Mouse (Mus musculus) embryonic fibroblast, embryonic 13.5 days (primary cell): ENCODE data around the gene Olfr688. TPM values are rescaled to one million over a fixed set of nuclear protein-coding genes. Genes with fewer than 3 reads are reported as not detected.

Experiments used
- H3K27ac ChIP-seq: 2 replicates; pipeline ENCODE4 v1.5.1; 2012; ENCODE audit warnings: low read length, control low read depth, inconsistent platforms; ENCODE audit not compliant: insufficient read depth
- H3K4me1 ChIP-seq: 2 replicates; pipeline ENCODE4 v1.6.1; 2011; ENCODE audit warnings: low read length; ENCODE audit not compliant: control insufficient read depth, insufficient read depth
- H3K4me3 ChIP-seq: 2 replicates; pipeline ENCODE4 v1.5.1; 2011; ENCODE audit warnings: mild to moderate bottlenecking, control low read depth, low read length; ENCODE audit not compliant: insufficient read depth
- CTCF ChIP-seq: IDR thresholded peaks from 2 replicates; pipeline ENCODE4 v1.5.1; 2011; ENCODE audit warnings: mild to moderate bottlenecking, control low read depth, low read length, moderate library complexity, borderline replicate concordance; ENCODE audit not compliant: insufficient read depth
- POLR2A ChIP-seq: IDR thresholded peaks from 2 replicates; pipeline ENCODE4 v1.6.1; 2011; ENCODE audit warnings: low read depth, mild to moderate bottlenecking, control low read depth, low read length, moderate library complexity
- polyA plus RNA-seq: library from polyadenylated mRNA; stranded (reverse); fragments of >200 nt; gene quantifications from 2 replicates; pipeline ENCODE4 v1.2.4, GENCODE M21; 2011; ENCODE audit warnings: low read depth; ENCODE audit not compliant: missing spikeins, insufficient read length

Gene Olfr688
- polyA plus RNA-seq: not detected in 2 replicates

DNA sequence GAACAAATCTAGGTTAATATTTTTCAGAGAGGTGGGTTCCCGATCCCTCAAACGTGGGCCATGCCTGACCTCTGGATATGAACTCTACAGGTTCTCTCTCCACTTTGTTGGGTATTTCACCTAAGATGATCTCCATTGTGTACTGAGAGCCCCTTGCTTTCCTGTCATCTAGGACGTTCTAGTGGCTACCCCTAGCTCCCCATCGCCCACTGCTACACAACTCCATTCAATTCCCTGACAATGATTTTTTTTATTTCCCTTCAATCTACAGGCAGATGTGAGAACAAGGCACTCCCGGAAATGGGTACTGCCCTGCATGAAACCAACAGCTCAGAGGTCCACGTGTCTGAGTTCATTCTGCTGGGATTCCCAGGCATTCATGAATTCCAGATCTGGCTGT, at the start of gene Olfr688:
Gene Olfr688 (plus strand): TSS at position 301 of the 400 bp plus-strand sequence.
- no peak for TF ChIP-seq POLR2A
- no peak for TF ChIP-seq CTCF
- Histone ChIP-seq H3K4me3 (no peak within 1 kb of the TSS), H3K27ac (no peak within 1 kb of the TSS), H3K4me1 (no peaks in the 10 kb centered on the region)

DNA sequence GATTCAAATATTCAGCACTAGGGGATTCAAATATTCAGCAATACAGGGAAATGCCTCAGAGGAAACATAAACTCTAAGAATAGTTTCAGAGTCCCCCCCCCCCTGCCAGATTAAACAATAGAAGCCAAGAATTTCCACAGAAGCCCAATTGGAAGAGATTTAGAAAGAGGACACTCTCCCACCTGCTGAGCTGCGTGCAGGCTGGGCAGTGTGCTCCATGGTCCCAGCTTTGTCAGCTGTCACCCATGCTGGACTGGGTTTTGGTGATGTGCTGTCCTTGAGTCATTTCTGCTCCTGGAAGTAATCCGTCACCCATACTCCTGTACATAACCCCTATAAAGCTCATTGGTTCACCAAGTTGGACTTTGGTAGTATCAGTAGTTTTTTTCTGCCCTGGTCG, 40.2 kb upstream of the Olfr688 start:
- Histone ChIP-seq H3K4me3 (no peak overlapping the region), H3K4me1 (no peaks in the 10 kb centered on the region), H3K27ac (no peak overlapping the region)
- TF ChIP-seq CTCF: no peak
- no peak for TF ChIP-seq POLR2A

DNA sequence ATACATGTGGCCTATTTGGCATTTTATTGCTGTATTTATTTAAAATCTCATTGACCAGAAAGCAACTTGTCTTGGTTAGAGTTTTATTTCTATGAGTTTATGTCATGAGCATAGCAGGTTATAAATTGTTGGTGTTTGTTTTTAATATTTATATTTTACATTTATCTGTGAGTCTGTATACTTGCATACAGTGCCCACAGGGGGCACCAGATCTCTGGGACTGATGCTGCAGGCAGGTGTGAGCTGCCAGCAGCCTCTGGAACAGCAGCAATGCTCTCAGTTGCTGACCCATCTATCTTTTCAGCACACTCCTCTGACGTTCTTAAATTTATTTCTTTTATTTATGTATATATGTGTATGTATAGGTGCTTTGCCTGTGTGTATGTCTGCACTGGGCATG, 39.7 kb upstream of the Olfr688 start:
- TF ChIP-seq POLR2A (no peak), CTCF (no peak)
- H3K4me3 ChIP-seq: no peak overlapping the region
- no peaks in the 10 kb centered on the region for H3K4me1 ChIP-seq
- no peak overlapping the region for H3K27ac ChIP-seq

DNA sequence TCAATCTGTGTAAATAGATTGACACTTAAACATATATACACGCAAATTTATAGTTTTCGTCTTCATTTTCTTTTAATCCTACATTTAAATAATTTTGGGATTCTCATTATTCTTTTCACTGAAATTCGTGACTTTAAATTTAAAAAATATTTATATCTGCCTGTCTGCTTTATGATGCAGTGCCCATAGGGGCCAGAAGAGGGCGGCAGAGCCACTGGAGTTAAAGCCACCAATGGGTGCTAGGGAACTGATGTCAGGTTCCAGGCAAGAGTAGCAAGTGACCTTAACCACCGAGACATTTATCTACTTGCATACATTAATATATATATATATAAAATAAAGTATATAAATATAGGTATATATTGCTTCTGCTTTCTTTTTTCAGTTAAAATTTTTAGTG, 31.2 kb upstream of the Olfr688 start:
- Histone ChIP-seq H3K4me3 (no peak overlapping the region), H3K27ac (no peak overlapping the region), H3K4me1 (no peaks in the 10 kb centered on the region)
- TF ChIP-seq CTCF: no peak
- no peak for TF ChIP-seq POLR2A

DNA sequence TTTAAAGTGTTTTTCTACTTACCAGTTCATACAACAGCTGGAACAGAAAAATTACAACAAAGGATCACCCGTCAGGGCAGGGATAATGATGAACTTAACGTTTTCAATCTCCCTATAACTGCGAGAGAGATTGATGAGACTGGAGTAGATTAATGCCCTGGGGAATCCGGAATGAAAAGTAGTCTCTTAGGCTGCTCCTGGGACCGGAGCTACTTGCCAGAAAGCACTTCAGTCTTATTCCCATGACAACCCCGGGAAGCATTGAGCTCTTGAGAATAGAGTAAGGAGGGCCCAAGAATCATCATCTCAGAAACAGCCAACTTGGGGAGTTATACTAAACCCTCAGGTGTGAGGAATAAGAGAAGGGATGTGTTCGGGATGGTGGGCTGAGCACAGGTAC, 15.5 kb upstream of the Olfr688 start:
- no peak overlapping the region for H3K27ac ChIP-seq
- H3K4me3 ChIP-seq: no peak overlapping the region
- H3K4me1 ChIP-seq: no peaks in the 10 kb centered on the region
- TF ChIP-seq POLR2A (no peak), CTCF (no peak)

DNA sequence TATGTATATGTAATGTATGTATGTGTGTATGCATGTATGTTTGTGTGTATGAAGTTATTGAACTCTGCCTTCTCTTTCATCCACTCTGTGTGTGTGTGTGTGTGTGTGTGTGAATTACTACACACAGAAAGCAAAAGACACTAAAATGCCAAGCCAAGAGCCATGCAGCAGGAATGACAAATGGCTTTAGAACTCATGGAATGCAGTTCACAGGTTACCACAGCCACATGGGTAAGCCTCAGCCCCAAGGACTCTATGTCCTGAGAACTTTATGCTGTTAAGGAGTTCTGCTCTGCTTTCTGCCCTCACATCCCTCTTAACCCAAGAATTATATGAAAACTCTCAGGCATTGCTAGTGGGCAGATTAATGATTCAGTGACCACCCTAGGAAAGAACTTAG, 2.2 kb downstream of the Olfr688 start:
- Histone ChIP-seq H3K4me1 (no peaks in the 10 kb centered on the region), H3K4me3 (no peak overlapping the region), H3K27ac (no peak overlapping the region)
- TF ChIP-seq CTCF (no peak), POLR2A (no peak)

DNA sequence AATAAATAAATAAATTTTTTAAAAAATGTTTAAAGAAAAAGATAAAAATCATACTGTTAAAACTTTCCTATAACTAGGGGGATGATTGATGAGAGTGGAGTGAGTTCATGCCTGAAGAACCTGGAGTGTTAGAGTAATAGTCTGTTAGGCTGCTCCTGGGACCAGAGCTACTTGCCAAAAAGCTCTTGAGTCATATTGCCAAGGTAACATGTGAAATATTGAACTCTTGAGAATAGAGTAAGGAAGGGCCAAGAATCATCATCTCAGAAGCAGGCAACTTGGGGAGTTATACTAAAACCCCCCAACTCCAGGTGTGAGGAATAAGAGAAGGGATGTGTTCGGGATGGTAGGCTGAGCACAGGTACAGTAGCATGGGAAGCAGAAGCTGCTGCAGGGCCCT, 23.0 kb downstream of the Olfr688 start, which contains the start of gene Olfr689:
Gene Olfr689 (plus strand): TSS at position 301 of the 400 bp plus-strand sequence.
- Histone ChIP-seq H3K4me1 (no peaks in the 10 kb centered on the region), H3K4me3 (no peak within 1 kb of the TSS), H3K27ac (no peak within 1 kb of the TSS)
- no peak for TF ChIP-seq POLR2A
- no peak for TF ChIP-seq CTCF

DNA sequence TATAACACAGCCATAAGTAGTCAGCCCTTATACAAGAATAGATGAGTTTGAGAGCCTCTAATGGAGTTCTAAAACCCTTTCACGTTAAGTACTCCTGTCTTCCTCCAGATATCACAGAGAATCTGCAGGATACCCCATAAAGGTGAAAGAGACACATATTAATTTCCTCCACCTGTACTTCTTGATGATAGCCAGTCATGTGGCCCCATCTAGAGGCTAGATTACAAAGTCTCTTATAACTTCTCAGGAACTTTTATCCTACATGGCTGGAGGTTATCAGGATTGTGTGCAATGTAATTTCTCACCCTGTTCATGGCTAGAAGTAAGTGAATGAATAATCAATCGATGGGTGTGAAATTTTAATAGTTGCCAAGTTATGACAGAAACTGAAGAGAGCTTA, 37.4 kb downstream of the Olfr688 start:
- no peaks in the 10 kb centered on the region for H3K4me1 ChIP-seq
- TF ChIP-seq CTCF (no peak), POLR2A (no peak)
- no peak overlapping the region for H3K27ac ChIP-seq
- H3K4me3 ChIP-seq: no peak overlapping the region

DNA sequence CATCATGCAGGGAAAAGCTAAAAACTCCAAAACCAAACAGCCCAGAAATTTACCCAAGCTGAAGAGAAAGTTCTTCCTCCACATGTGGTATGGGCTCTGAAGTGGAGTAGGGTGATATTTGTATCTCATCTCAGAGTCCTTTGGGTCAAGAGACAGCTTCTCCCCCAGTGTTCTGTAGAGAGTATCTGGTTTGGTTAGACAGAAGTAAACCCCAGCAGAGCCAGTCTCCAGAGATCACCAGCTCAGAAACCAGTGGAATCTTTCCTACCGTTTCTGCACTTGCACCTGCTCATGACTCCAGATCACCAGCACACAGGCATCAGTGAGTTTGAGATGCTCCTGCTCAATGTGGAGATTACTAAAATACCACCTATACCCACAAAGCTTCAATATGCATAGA, 46.1 kb downstream of the Olfr688 start, which contains the start of gene Olfr690:
Gene Olfr690 (minus strand): TSS at position 101 of the 400 bp plus-strand sequence.
- Histone ChIP-seq H3K4me1 (no peaks in the 10 kb centered on the region), H3K4me3 (no peak within 1 kb of the TSS), H3K27ac (no peak within 1 kb of the TSS)
- TF ChIP-seq CTCF (no peak), POLR2A (no peak)

Other genes starting within 250 kb of the Olfr688 start
- not detected in 2 replicates for gene Olfr677, start 236.7 kb upstream of the Olfr688 start, polyA plus RNA-seq
- not detected in 2 replicates for gene Olfr678, start 223.6 kb upstream of the Olfr688 start, polyA plus RNA-seq
- gene Olfr679, start 206.9 kb upstream of the Olfr688 start, polyA plus RNA-seq: not detected in 2 replicates
- gene Olfr680-ps1, start 195.3 kb upstream of the Olfr688 start, polyA plus RNA-seq: not detected in 2 replicates
- gene Olfr681, start 171.3 kb upstream of the Olfr688 start, polyA plus RNA-seq: not detected in 2 replicates
- gene Olfr683, start 141.1 kb upstream of the Olfr688 start, polyA plus RNA-seq: not detected in 2 replicates
- not detected in 2 replicates for gene Olfr684, start 124.4 kb upstream of the Olfr688 start, polyA plus RNA-seq
- gene Olfr685, start 102.1 kb upstream of the Olfr688 start, polyA plus RNA-seq: not detected in 2 replicates
- not detected in 2 replicates for gene Olfr686, start 80.6 kb upstream of the Olfr688 start, polyA plus RNA-seq
- gene Olfr689, start 23.1 kb downstream of the Olfr688 start, polyA plus RNA-seq: not detected in 2 replicates
- gene Olfr690, start 46.0 kb downstream of the Olfr688 start, polyA plus RNA-seq: not detected in 2 replicates
- gene Olfr691, start 54.2 kb downstream of the Olfr688 start, polyA plus RNA-seq: not detected in 2 replicates
- gene Olfr692, start 80.1 kb downstream of the Olfr688 start, polyA plus RNA-seq: not detected in 2 replicates
- gene Gm5901, start 86.9 kb downstream of the Olfr688 start, polyA plus RNA-seq: not detected in 2 replicates
- gene Fam160a2, start 112.0 kb downstream of the Olfr688 start, polyA plus RNA-seq: 25.4 and 30.0 TPM in 2 replicates
- gene Cnga4, start 116.5 kb downstream of the Olfr688 start, polyA plus RNA-seq: not detected in 2 replicates
- gene Cckbr, start 137.6 kb downstream of the Olfr688 start, polyA plus RNA-seq: not detected in 2 replicates
- 89.7 and 95.1 TPM in 2 replicates for gene Cavin3, start 194.2 kb downstream of the Olfr688 start, polyA plus RNA-seq